Mouse (Mus musculus) lung, embryonic 16.5 days (tissue): ENCODE measurements at regions not wholly inside any gene's neighbourhood (a gene's known extent, or its start where the extent isn't known, plus 50 kb on each side); places are given as distances from the start of the nearest gene placed in this dataset.

Source experiments
- ATAC-seq: fragments of 200-750 bp; cut with Nextera tagmentation; 2 replicates; pipeline ENCODE4 v1.8.0; 2017; ENCODE audit warnings: low read depth, mild to moderate bottlenecking, moderate library complexity
- H3K27ac ChIP-seq: fragments of 300-500 bp; sonication (generic); 2 replicates; pipeline ENCODE4 v1.5.1; 2014; ENCODE audit warnings: mild to moderate bottlenecking, control low read depth, low read length
- H3K27me3 ChIP-seq: fragments of 300-500 bp; sonication (generic); 2 replicates; pipeline ENCODE4 v1.6.1; 2014; ENCODE audit warnings: low read depth, low read length, mixed read lengths; ENCODE audit not compliant: control insufficient read depth, insufficient read depth
- H3K36me3 ChIP-seq: fragments of 300-500 bp; sonication (generic); 2 replicates; pipeline ENCODE4 v1.6.1; 2014; ENCODE audit warnings: low read length; ENCODE audit not compliant: control insufficient read depth, insufficient read depth
- H3K4me1 ChIP-seq: fragments of 300-500 bp; sonication (generic); replicated peaks from 2 replicates; pipeline ENCODE4 v1.6.1; 2014; ENCODE audit warnings: low read length, mixed read lengths; ENCODE audit not compliant: control insufficient read depth, insufficient read depth
- H3K4me2 ChIP-seq: fragments of 300-500 bp; sonication (generic); 2 replicates; pipeline ENCODE4 v1.6.1; 2014; ENCODE audit warnings: low read depth, low read length, control low read depth
- H3K4me3 ChIP-seq: fragments of 300-500 bp; sonication (generic); 2 replicates; pipeline ENCODE4 v1.5.1; 2014; ENCODE audit warnings: mild to moderate bottlenecking, low read length, control low read depth
- H3K9ac ChIP-seq: fragments of 300-500 bp; sonication (generic); 2 replicates; pipeline ENCODE4 v1.6.1; 2014; ENCODE audit warnings: low read length, control low read depth
- H3K9me3 ChIP-seq: fragments of 300-500 bp; sonication (generic); 2 replicates; pipeline ENCODE4 v1.6.1; 2016; ENCODE audit warnings: low read length; ENCODE audit not compliant: control insufficient read depth
- WGBS: fragments of 180-500 bp; shearing (Covaris S2); extraction: QIAGEN DNeasy Blood & Tissue Kit; methylation state at CpG from one replicate; pipeline ENCODE4 v1.1.7; 2014; 5-methylcytosine and 5-hydroxymethylcytosine counted together

DNA sequence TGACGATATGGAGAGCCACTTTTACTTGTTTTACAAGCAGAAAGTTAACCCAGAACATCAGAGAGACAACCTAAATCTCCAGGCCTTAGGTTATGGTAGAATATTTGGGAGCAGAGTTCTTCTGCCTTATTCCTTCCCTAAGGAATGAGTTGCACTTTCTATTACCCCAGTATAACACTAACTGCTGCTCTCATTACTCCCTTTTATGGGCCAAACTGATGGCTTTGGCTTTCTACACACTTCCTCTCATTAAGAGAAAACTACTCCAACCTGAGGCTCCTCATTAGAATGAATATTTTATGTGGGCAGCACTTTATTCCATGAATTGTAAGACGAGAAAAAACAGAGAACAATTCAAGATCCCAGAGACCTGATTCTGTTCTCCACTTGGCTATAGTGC, 289.0 kb upstream of the Tnc start:
- 76% methylated on average over 2 of the region's 2 CpGs for WGBS
- Histone ChIP-seq H3K27ac (no peak overlapping the region), H3K36me3 (no peaks in the 10 kb centered on the region), H3K4me1 (no peaks in the 10 kb centered on the region), H3K4me3 (no peak overlapping the region), H3K9ac (no peak overlapping the region), H3K27me3 (no peaks in the 10 kb centered on the region), H3K4me2 (no peak overlapping the region), H3K9me3 (no peaks in the 10 kb centered on the region)
- ATAC-seq, result no peak

DNA sequence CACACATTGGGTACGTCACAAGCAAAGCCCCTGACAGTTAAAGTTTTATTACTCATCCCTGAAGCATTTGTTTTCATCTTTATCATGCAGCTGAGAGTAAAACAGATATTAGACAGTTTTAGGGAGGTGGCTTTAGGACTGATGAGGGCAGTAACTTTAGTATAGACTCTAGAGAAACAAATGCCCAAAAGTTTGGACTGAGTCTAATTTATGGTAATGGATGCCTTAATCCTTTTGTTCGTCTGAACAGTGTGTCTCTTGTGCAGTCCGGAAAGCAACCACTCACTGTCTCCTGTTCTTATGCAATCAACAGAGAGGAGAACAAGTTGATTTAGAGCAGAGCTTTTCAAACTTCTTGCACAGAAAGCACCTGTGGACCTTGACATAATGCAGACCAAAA, 283.4 kb upstream of the Tnc start:
- no peak overlapping the region for H3K27ac ChIP-seq
- H3K9ac ChIP-seq, result no peak overlapping the region
- H3K36me3 ChIP-seq, result no peaks in the 10 kb centered on the region
- H3K4me3 ChIP-seq, result no peak overlapping the region
- no peak overlapping the region for H3K4me2 ChIP-seq
- 54% methylated on average over 3 of the region's 3 CpGs for WGBS
- no peak for ATAC-seq
- no peaks in the 10 kb centered on the region for H3K9me3 ChIP-seq
- no peaks in the 10 kb centered on the region for H3K27me3 ChIP-seq
- H3K4me1 ChIP-seq, result no peaks in the 10 kb centered on the region

DNA sequence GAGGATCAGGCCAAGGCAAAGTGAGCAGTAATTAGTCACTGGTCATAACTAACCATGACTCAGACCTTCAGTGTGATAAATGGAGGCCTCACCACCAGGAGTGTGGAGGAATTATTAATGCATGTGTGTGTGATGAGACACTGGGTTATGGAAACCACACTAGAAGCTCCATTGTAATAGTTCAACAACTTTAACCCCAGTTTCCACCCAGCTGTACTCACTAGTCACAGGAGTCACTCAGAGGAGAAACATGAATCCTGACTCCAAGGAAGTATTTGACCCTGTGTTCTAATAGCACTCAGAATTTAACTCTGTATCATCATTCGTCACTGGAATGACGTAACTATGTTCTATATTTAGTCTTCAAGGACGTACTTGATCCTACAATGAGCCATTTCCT, 277.6 kb upstream of the Tnc start:
- no peaks in the 10 kb centered on the region for H3K36me3 ChIP-seq
- ATAC-seq, result no peak
- 30% methylated on average over 3 of the region's 3 CpGs for WGBS
- no peaks in the 10 kb centered on the region for H3K4me1 ChIP-seq
- H3K9ac ChIP-seq, result no peak overlapping the region
- no peak overlapping the region for H3K4me3 ChIP-seq
- H3K27ac ChIP-seq, result no peak overlapping the region
- H3K9me3 ChIP-seq, result no peaks in the 10 kb centered on the region
- H3K27me3 ChIP-seq, result no peaks in the 10 kb centered on the region
- no peak overlapping the region for H3K4me2 ChIP-seq

DNA sequence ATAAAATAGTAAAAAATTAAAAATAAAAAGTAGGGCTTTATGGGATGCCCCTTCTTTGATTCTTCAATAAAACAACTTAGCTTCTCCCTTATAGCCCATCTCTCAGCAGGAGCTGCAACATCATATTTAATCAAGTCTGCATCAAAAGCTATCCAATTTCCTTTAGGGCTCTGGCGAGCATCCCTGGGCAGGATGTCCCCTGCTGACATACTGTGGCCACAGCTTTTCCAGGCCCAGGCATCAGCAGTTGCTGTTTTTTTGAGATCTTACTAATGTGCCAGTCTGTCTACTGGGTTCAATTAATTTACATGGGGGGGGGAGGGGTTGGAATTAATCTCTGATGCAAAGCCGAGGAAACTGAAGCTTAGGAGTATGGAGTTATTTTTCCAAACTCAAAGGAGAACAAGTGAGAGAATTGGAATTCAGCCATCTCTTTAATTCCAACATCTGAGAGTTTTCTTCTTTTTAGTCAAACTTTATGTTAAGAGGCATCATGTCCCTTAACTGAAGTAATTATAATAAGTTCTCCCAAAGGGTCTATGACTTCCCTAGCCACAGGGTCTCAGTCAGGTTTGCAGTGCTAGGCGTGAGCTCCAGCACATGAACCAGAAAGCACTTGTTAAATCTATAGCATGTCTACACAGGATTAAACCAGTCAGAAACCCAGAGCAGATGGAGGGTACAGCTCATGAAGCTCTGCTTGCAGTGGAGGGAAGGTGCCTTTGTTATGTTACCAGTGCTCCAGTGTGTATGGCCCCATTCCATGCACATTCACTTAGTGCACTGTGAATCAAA, 269.9 kb upstream of the Tnc start:
- H3K36me3 ChIP-seq, result no peaks in the 10 kb centered on the region
- no peak overlapping the region for H3K9ac ChIP-seq
- WGBS, result 65% methylated on average over 3 of the region's 3 CpGs
- H3K4me2 ChIP-seq, result no peak overlapping the region
- no peak overlapping the region for H3K4me3 ChIP-seq
- no peak overlapping the region for H3K27ac ChIP-seq
- no peak for ATAC-seq
- no peaks in the 10 kb centered on the region for H3K9me3 ChIP-seq
- H3K4me1 ChIP-seq, result no peaks in the 10 kb centered on the region
- no peaks in the 10 kb centered on the region for H3K27me3 ChIP-seq

DNA sequence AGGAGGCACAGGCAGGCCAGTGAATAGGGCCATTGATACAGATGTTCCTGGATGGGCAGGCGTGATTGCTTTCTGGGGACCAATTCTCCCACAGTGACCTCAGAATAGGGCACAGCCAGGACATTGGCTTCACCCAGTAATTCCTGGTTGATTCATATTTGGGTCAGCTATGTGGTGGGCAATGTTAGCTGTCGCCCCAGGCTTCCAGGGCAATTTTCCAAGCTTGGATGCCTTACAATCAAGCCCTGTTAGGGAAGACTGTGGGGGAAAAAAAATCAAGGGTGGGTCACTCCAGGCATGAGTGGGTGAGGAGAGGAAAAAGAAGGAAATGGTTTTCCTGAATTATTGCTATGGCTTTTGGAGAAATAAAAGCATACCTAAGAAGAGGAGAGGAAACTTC, 250.1 kb upstream of the Tnc start:
- WGBS, result 69% methylated on average over 2 of the region's 2 CpGs
- no peak for ATAC-seq
- Histone ChIP-seq H3K27ac (no peak overlapping the region), H3K4me1 (no peaks in the 10 kb centered on the region), H3K9me3 (no peaks in the 10 kb centered on the region), H3K27me3 (no peaks in the 10 kb centered on the region), H3K9ac (no peak overlapping the region), H3K4me2 (no peak overlapping the region), H3K4me3 (no peak overlapping the region), H3K36me3 (no peaks in the 10 kb centered on the region)

DNA sequence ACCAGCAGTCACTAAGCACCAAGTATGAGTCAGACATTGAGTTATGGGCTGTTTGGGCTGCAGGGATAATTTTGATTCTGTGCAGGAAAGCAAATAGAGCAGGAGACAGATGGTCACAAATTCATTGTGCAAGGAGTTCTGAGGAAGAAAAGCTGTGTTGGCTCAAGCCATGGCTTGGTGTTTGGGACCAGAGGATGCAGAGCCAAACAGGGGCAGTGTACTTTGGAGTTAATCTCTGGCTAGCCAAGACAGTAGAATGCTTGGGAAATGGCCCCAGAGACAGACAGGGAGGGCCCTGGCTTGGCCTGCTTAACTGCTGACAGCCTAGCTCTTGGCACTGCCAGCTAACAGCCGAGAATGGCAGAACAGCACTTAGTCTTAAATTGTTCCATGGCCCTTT, 235.7 kb upstream of the Tnc start:
- Histone ChIP-seq H3K9ac (no peak overlapping the region), H3K27ac (no peak overlapping the region), H3K4me3 (no peak overlapping the region), H3K4me2 (no peak overlapping the region), H3K36me3 (no peaks in the 10 kb centered on the region), H3K9me3 (no peaks in the 10 kb centered on the region), H3K27me3 (no peaks in the 10 kb centered on the region), H3K4me1 (no peaks in the 10 kb centered on the region)
- 62% methylated on average over 1 of the region's 1 CpGs for WGBS
- no peak for ATAC-seq

DNA sequence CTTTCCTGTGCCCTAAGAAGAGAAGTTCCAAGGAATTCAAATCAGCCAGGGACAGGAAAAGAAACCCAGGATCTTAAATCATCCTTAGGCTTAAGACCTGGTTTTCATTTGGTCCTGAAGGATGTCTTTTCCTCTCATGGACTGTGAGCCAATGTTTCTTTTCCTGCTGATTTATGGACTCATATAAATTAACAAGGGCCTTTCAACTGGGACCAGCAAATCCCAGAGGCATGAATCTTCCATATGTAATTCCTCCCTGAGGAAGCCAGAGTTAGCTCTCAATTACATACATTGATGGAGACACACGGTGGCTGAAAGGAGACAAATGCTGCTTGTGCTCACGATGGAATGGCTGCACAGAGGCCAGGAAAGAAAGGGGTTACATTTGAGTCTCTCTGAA, 230.2 kb upstream of the Tnc start:
- Histone ChIP-seq H3K9ac (no peak overlapping the region), H3K36me3 (no peaks in the 10 kb centered on the region), H3K4me1 (no peaks in the 10 kb centered on the region), H3K9me3 (no peaks in the 10 kb centered on the region), H3K4me3 (no peak overlapping the region), H3K27me3 (no peaks in the 10 kb centered on the region), H3K4me2 (no peak overlapping the region), H3K27ac (no peak overlapping the region)
- 37% methylated on average over 2 of the region's 2 CpGs for WGBS
- no peak for ATAC-seq

DNA sequence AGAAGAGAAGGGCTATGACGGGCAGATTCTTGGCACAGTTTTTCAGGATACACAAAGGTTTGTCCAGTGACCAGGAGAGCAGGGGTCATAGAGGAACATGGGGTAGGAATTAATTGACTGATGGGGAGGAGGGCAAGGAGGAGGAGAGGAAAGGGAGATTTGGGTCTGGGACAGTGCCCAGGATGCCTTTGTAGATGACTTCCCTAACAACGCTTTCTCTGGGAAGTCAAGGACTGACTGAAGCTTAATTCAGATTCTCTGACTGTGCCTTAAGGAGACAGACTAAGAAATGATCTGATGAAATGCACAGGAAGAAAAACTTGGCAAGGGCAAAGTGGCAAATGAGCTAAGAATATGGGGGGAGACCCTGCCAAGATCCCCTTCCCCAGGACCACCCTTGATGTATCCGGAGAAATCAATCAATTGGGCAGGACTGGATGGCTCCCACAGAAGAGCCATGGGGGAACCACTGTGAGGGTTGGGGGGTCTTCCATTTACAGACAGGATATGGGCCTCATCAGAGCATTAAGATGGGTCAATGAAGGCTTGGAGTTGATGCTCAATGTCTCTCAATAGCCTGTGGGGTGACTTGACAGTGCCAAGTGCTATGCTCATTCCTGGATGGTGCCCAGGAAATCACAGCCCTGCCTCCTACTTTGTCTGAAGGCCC, 227.6 kb upstream of the Tnc start:
- Histone ChIP-seq H3K4me2 (no peak overlapping the region), H3K4me1 (no peaks in the 10 kb centered on the region; the same call in 1 of the 2 replicates), H3K9ac (no peak overlapping the region), H3K27ac (no peak overlapping the region), H3K9me3 (no peaks in the 10 kb centered on the region), H3K36me3 (no peaks in the 10 kb centered on the region), H3K27me3 (no peaks in the 10 kb centered on the region), H3K4me3 (no peak overlapping the region)
- WGBS, result 60% methylated on average over 3 of the region's 3 CpGs
- ATAC-seq, result peak; percentile 49

DNA sequence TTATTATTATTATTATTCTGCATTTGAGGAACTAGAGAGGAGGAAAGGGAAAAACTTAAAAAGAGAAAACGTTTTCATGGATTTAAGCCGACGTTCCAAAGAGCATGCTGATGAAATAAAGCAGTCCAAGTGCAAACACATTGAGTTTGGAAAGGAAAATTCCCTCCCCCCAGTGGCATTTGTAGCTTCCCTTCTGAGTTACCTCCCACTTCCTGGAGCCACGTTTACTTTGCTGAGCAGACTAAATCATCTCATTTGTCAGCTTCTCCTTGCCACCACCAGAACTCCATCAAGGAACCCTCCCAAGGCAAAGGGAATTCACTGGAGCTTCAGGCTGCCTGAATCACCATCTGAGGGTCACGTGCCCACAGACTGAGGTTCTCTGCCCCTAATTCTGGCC, 223.0 kb upstream of the Tnc start:
- 43% methylated on average over 5 of the region's 5 CpGs for WGBS
- Histone ChIP-seq H3K4me2 (no peak overlapping the region), H3K4me1 (no peaks in the 10 kb centered on the region; the same call in 1 of the 2 replicates), H3K9me3 (no peaks in the 10 kb centered on the region), H3K27ac (no peak overlapping the region), H3K4me3 (no peak overlapping the region), H3K9ac (no peak overlapping the region), H3K36me3 (no peaks in the 10 kb centered on the region), H3K27me3 (no peaks in the 10 kb centered on the region)
- no peak; the same call in 1 of the 2 replicates for ATAC-seq
